Mouse (Mus musculus) embryonic facial prominence, embryonic 15.5 days (tissue): ENCODE data around the gene Homer2. TPM values are rescaled to one million over a fixed set of nuclear protein-coding genes. Genes with fewer than 3 reads are reported as not detected.

Source experiments
- ATAC-seq: fragments of 200-750 bp; cut with Nextera tagmentation; 2 replicates; pipeline ENCODE4 v1.8.0; 2017; ENCODE audit warnings: low read depth, moderate TSS enrichment; ENCODE audit not compliant: insufficient number of reproducible peaks, low FRiP score, low TSS enrichment
- H3K27ac ChIP-seq: fragments of 300-500 bp; sonication (generic); replicated peaks from 2 replicates; pipeline ENCODE4 v1.5.1; 2015; ENCODE audit warnings: mild to moderate bottlenecking, inconsistent platforms
- H3K27me3 ChIP-seq: fragments of 300-500 bp; sonication (generic); 2 replicates; pipeline ENCODE4 v1.6.1; 2015; ENCODE audit warnings: inconsistent platforms
- H3K36me3 ChIP-seq: fragments of 300-500 bp; sonication (generic); 2 replicates; pipeline ENCODE4 v1.6.1; 2015; ENCODE audit warnings: mild to moderate bottlenecking, inconsistent platforms
- H3K4me1 ChIP-seq: fragments of 300-500 bp; sonication (generic); 2 replicates; pipeline ENCODE4 v1.6.1; 2015; ENCODE audit warnings: inconsistent platforms
- H3K4me2 ChIP-seq: fragments of 300-500 bp; sonication (generic); replicated peaks from 2 replicates; pipeline ENCODE4 v1.6.1; 2015; ENCODE audit warnings: mild to moderate bottlenecking, inconsistent platforms
- H3K4me3 ChIP-seq: fragments of 300-500 bp; sonication (generic); replicated peaks from 2 replicates; pipeline ENCODE4 v1.5.1; 2015; ENCODE audit warnings: mild to moderate bottlenecking, inconsistent platforms
- H3K9ac ChIP-seq: fragments of 300-500 bp; sonication (generic); 2 replicates; pipeline ENCODE4 v1.6.1; 2015; ENCODE audit warnings: inconsistent platforms
- H3K9me3 ChIP-seq: fragments of 300-500 bp; sonication (generic); replicated peaks from 2 replicates; pipeline ENCODE4 v1.6.1; 2016; ENCODE audit warnings: inconsistent platforms
- WGBS: fragments of 180-500 bp; shearing (Covaris S2); methylation state at CpG from one replicate; pipeline ENCODE4 v1.1.7; 2015; 5-methylcytosine and 5-hydroxymethylcytosine counted together
- polyA plus RNA-seq: library from polyadenylated mRNA; unstranded; fragments of >200 nt; fragmentation: Nextera tagmentation; extraction: Ambion mirVana; gene quantifications from 2 replicates; pipeline ENCODE4 v1.2.1, GENCODE M21; 2015

Gene Homer2
- polyA plus RNA-seq, 1 experiment from 2014 or later = 30.8 TPM

DNA sequence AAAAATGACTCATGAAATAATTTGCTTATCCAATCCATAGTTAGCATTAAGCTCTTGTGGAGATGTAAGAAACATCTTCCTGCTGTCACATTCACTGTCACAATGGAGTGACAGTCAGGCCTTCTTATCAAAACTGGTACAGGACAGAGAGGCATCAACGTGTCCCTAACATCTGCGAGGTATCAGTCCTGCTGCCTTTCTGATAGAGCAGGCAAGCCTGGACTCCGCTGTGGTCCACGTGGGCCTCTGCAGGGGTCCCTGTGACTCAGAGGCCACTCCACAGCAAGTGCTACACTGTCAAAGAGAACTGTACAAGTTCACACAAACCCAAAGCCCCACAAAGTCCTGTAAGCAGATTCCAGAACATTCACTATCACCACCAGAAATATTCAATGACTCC, 101.8 kb downstream of the Homer2 start:
- Histone ChIP-seq H3K36me3 (no peaks in the 10 kb centered on the region), H3K27ac (no peak overlapping the region), H3K4me3 (no peak overlapping the region), H3K4me1 (no peaks in the 10 kb centered on the region), H3K4me2 (no peak overlapping the region), H3K9ac (no peak overlapping the region), H3K27me3 (no peaks in the 10 kb centered on the region), H3K9me3 (no peaks in the 10 kb centered on the region)
- 76% methylated on average over 4 of the region's 4 CpGs for WGBS
- ATAC-seq = no peak

- Histone ChIP-seq H3K9me3 (no peaks in the 10 kb centered on the region), H3K4me2 (no peak overlapping the region), H3K4me3 (no peak overlapping the region), H3K27ac (no peak overlapping the region), H3K36me3 (no peaks in the 10 kb centered on the region), H3K9ac (no peak overlapping the region), H3K27me3 (no peaks in the 10 kb centered on the region), H3K4me1 (no peaks in the 10 kb centered on the region)
- ATAC-seq = no peak
- 74% methylated on average over 5 of the region's 5 CpGs for WGBS
These were observed 102.3 kb downstream of the Homer2 start for GRCm38 (mm10) chr7:81604991-81605390.

DNA sequence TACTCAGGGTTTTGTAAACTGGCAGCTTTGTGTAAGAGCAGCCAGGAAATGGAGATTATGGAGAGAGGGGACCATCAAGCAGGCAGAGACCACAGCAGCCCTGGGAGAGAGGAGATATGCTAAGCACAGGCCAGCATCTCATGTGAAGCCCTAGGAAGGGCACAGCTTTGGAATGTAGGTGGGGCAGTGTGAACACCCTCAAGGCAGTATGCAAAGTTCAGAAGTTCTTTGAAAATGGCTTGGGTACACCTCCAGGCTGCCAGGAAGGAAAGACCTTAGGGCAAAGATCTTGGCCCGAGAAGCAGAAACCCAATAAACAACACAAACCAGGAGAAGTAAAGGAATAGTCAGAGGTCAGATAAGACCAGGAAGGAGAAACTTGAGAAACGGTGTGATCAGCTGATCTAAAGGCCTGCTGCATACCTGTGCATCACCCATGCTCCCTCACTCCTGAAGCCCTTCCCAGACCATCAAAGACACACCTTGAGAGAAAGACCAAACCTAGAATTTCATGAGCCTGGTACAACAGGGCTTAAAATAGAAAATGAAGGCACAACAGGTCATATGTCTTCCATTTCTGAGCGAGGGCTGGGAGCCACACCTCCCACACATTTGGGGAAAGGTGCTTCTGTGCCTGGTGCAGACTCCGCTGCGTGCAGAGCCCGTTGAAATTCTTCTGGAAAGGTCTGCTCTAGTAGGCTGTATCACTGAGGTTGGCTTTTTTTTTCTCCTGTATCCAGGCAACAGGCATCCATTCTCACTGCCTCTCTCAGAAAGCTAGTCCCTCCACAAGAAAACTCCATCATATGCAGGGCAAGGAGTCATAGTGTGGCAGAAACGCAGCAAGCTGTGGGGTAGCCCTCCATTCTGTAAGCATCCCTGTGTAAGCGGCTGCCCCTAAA, 107.7 kb downstream of the Homer2 start:
- Histone ChIP-seq H3K27ac (no peak overlapping the region), H3K36me3 (peaks cover 35% of the 10 kb centered on the region), H3K9me3 (no peaks in the 10 kb centered on the region), H3K4me1 (no peaks in the 10 kb centered on the region), H3K4me3 (no peak overlapping the region), H3K9ac (no peak overlapping the region), H3K27me3 (no peaks in the 10 kb centered on the region), H3K4me2 (no peak overlapping the region)
- 63% methylated on average over 8 of the region's 8 CpGs for WGBS
- no peak for ATAC-seq

DNA sequence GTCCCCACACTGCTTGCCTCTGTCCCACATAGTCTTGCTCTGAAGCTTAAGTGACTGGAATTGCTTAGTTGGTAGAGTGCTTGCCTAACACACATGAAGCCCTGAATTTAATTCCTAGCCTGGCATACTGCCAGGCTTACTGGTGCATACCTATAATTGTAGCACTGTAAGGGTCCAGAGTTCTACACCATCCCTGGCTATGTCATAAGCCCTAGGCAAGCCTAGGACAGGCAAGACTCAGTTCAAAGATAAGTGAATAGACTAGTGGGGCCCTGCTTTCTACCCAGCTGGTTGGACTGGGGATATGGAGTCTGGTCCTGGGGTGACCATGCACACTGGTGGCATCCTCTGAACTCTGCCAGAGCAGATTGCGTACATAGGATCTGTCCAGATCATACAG, 109.7 kb downstream of the Homer2 start:
- Histone ChIP-seq H3K27me3 (no peaks in the 10 kb centered on the region), H3K9ac (no peak overlapping the region), H3K27ac (no peak overlapping the region), H3K4me1 (no peaks in the 10 kb centered on the region), H3K4me3 (no peak overlapping the region), H3K36me3 (peaks cover 48% of the 10 kb centered on the region), H3K4me2 (no peak overlapping the region), H3K9me3 (no peaks in the 10 kb centered on the region)
- WGBS = 96% methylated on average over 1 of the region's 1 CpGs
- ATAC-seq = no peak

- Histone ChIP-seq H3K4me2 (no peak overlapping the region), H3K9ac (no peak overlapping the region), H3K27ac (no peak overlapping the region), H3K36me3 (peaks cover 64% of the 10 kb centered on the region), H3K4me3 (no peak overlapping the region), H3K4me1 (no peaks in the 10 kb centered on the region), H3K9me3 (no peaks in the 10 kb centered on the region), H3K27me3 (no peaks in the 10 kb centered on the region)
- WGBS = 86% methylated on average over 6 of the region's 6 CpGs
- ATAC-seq = no peak
These were observed 111.2 kb downstream of the Homer2 start for GRCm38 (mm10) chr7:81596086-81596485.

DNA sequence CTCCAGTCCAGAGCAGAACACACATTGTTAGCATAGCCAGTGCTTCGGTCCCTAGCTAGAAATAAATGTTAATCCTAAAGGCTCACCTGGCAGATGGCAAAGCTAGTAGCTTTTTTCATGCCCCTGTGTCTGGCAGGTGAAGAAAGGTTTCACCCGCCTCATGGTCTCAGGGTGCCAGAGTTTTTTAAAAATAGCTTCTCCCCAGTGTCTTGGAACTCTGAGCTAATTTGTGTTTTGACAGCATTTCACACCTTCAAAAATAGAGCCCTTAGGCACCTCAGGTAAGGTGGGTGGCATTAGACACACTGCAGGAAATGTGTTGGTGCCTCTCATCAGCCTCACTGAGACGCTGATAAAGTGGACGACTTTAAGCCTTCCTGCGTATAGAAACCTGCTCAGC, 112.3 kb downstream of the Homer2 start:
- 69% methylated on average over 5 of the region's 5 CpGs for WGBS
- H3K4me3 ChIP-seq = no peak overlapping the region
- no peaks in the 10 kb centered on the region for H3K4me1 ChIP-seq
- no peaks in the 10 kb centered on the region for H3K9me3 ChIP-seq
- H3K4me2 ChIP-seq = no peak overlapping the region
- no peaks in the 10 kb centered on the region for H3K27me3 ChIP-seq
- H3K36me3 ChIP-seq = peaks cover 67% of the 10 kb centered on the region
- no peak overlapping the region for H3K27ac ChIP-seq
- ATAC-seq = no peak
- H3K9ac ChIP-seq = no peak overlapping the region

DNA sequence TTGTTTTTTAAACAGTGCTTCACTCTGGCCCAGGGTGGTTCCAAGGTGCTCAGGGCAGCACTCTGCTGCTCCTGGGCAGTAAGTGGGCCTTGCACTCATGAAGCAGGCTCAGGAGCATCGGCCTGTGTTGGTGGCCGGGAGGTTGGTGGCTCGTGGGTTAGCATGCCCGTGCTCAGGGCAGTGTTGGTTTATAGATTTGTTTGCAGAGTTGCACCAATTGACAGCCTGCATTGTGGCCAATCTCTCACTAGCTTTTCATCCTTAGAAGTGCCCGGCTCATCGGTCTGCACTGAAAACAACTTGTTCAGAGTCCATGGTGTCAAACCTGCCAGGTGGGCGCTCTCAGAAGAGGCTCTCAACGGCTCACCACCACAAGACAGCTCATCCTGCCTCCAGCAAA, 113.9 kb downstream of the Homer2 start:
- no peaks in the 10 kb centered on the region for H3K4me1 ChIP-seq
- H3K4me3 ChIP-seq = no peak overlapping the region
- H3K9me3 ChIP-seq = no peaks in the 10 kb centered on the region
- H3K9ac ChIP-seq = no peak overlapping the region
- H3K36me3 ChIP-seq = peaks cover 73% of the 10 kb centered on the region
- no peak overlapping the region for H3K27ac ChIP-seq
- no peaks in the 10 kb centered on the region for H3K27me3 ChIP-seq
- ATAC-seq = no peak
- H3K4me2 ChIP-seq = no peak overlapping the region
- 91% methylated on average over 8 of the region's 8 CpGs for WGBS

GRCm38 (mm10) chr7:81592686-81593085, 114.6 kb downstream of the Homer2 start:
- Histone ChIP-seq H3K9ac (no peak overlapping the region), H3K9me3 (no peaks in the 10 kb centered on the region), H3K4me1 (no peaks in the 10 kb centered on the region), H3K27ac (no peak overlapping the region), H3K4me3 (no peak overlapping the region), H3K4me2 (no peak overlapping the region), H3K36me3 (peaks cover 68% of the 10 kb centered on the region), H3K27me3 (no peaks in the 10 kb centered on the region)
- ATAC-seq = no peak
- WGBS = 85% methylated on average over 9 of the region's 9 CpGs

DNA sequence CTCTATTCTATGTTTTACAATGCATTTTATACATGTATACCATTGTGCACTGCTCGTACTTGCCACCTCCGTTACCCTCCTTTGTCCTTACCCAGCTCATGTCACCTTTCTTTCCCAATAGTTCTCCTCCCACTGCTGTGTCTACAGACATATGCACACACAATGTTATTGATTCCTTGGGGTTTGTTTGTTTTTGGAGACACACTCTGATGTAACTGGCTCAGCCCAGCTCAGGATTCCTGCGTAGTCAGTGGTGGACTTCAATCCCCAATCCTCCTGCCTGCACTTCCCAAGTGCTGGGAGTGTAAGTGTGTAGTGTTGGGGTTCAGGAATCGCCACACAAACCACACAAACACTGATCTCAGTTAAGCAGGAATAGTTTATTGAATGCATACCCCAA, 120.1 kb downstream of the Homer2 start:
- ATAC-seq = no peak
- 89% methylated on average over 4 of the region's 4 CpGs for WGBS

GRCm38 (mm10) chr7:81585326-81585725, 122.0 kb downstream of the Homer2 start:
- WGBS = 86% methylated on average over 7 of the region's 7 CpGs
- Histone ChIP-seq H3K27me3 (no peaks in the 10 kb centered on the region), H3K9me3 (no peaks in the 10 kb centered on the region), H3K4me1 (no peaks in the 10 kb centered on the region), H3K4me2 (no peak overlapping the region), H3K4me3 (no peak overlapping the region), H3K36me3 (peaks cover 36% of the 10 kb centered on the region), H3K27ac (no peak overlapping the region), H3K9ac (no peak overlapping the region)
- ATAC-seq = no peak

More for the DNA sequence above, 120.1 kb downstream of the Homer2 start:
- H3K4me1 ChIP-seq = no peaks in the 10 kb centered on the region
- no peaks in the 10 kb centered on the region for H3K9me3 ChIP-seq
- H3K4me3 ChIP-seq = no peak overlapping the region
- H3K27ac ChIP-seq = no peak overlapping the region
- no peak overlapping the region for H3K4me2 ChIP-seq
- H3K27me3 ChIP-seq = no peaks in the 10 kb centered on the region
- H3K9ac ChIP-seq = no peak overlapping the region
- H3K36me3 ChIP-seq = peaks cover 50% of the 10 kb centered on the region

DNA sequence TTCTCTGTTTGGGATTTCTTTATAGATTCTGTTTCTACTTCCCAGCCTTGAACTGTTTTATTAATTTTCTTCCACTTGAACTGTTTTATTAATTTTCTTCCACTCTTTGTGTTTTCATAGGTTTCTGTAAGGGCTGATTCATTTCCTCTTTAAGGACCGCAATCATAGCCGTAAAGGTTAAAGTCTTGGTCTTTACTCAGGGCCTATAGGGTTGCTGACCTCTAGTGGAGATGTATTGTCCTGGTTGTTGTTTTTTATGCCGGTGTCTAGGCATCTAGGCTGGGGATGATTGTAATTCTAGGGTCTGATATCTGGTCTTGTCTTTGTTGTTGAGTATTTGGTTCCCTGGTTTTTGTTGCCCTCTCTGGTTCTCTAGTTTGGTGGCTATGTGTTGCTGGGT, 123.8 kb downstream of the Homer2 start:
- no peaks in the 10 kb centered on the region for H3K9me3 ChIP-seq
- no peak overlapping the region for H3K27ac ChIP-seq
- no peaks in the 10 kb centered on the region for H3K4me1 ChIP-seq
- no peak overlapping the region for H3K4me2 ChIP-seq
- no peak for ATAC-seq
- H3K4me3 ChIP-seq = no peak overlapping the region
- no peaks in the 10 kb centered on the region for H3K27me3 ChIP-seq
- WGBS = 70% methylated on average over 3 of the region's 3 CpGs
- H3K9ac ChIP-seq = no peak overlapping the region
- H3K36me3 ChIP-seq = peaks cover 43% of the 10 kb centered on the region

DNA sequence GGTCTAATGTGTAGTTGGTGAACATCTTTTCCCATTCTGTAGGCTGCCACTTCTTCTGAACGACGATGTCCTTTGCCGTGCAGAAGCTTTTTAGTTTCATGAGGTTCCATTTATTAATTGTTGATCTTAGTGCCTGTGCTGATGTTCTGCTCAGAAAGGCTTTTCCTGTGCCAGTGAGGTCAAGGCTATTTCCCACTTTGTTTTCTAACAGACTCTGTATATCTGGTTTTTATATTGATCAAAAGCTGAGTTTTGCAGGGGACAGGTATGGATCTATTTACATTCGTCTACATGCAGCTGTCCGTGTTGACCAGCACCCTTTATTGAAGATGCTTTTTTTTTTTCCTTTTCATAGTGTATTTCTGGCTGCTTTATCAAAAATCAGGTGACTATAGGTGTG, 128.0 kb downstream of the Homer2 start:
- H3K9me3 ChIP-seq = no peaks in the 10 kb centered on the region
- H3K27ac ChIP-seq = no peak overlapping the region
- peaks cover 18% of the 10 kb centered on the region for H3K36me3 ChIP-seq
- no peak overlapping the region for H3K9ac ChIP-seq
- H3K4me2 ChIP-seq = no peak overlapping the region
- H3K27me3 ChIP-seq = no peaks in the 10 kb centered on the region
- WGBS = 95% methylated on average over 5 of the region's 5 CpGs
- no peak for ATAC-seq
- H3K4me1 ChIP-seq = no peaks in the 10 kb centered on the region
- no peak overlapping the region for H3K4me3 ChIP-seq
